Mouse (Mus musculus): ENCODE data around the gene Gm44579.
A peak's percentile ranks its signal among the peaks of the same experiment; 100 is the strongest.

Gm44579 gene

DNA sequence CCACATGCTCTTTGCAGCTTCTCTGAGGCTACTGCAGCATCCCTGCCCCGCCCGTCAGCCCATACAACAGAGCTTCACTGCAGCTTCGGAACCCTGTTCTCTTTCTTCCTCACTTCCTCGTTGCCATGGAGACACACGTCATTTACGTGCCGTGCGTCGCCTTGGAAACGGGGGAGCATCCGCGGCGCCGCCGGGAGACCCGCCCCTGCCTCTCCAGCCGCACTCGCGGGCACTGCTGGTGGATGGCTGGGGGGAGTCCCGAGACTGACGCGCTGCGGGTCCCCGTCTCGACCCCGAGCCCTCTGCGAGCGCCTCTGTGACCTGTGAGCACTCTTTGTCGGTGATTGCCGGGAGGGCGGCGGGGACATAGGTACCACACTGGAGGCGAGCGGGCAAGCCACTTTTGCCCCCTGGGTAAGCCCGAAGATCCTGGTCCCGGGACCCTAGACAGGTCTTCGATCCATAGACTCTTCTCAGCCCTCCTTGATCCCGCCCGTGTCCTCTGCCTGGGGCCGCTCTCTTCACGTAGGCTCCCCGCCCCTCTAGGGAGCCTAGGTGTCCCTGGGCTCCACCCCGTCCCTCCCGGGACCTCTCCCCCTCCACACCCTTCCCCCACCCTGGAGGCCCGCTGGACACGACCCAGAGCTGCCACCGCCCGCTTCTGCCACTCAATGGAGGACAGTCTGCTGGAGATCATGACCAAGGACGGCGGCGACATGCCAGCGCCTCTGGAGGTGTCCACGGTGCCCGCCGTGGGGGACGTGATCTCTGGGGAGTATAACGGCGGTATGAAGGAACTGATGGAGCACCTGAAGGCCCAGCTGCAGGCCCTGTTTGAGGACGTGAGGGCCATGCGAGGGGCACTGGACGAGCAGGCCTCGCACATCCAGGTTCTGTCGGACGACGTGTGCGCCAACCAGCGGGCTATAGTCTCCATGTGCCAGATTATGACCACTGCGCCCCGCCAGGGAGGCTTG is 52.8 kb downstream of the Gm44579 start:
- peak; percentile 45 to 49 for DNase-seq

DNA sequence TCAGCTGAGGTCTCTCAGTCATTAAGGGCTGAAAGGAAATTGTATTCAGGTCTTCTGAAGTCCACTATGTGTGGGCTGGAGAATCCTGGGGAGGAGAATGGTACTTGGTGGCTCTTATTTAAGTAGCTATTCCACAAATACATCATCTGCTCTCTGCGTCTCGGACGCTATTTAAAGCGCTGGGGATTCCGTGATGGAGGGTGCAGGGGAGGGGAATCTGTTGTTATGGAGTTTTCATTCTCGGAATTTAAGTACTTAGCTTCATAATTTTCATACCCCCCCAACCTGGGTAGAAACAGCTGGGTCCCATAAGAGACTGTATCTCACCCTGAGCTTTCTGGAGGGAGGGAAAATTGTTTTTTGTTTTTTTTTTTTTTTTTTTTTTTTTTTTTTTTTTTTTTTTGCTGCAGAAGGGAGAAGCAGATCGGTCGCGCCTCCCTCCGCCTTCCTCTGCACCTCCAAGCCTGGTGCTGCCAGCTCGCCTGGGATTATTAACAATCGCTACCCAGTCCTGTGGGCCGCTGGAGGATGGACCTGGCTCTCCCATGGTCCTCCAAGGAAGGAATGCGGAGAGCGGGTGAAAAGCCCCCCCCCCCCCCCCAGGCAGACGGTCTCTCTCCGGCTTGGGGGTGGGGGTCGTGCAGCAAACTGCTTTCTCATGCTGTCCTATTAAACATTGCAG is 53.7 kb downstream of the Gm44579 start, which contains the start of gene Ccdc184:
TSS of gene Ccdc184 (plus strand) at position 196 of the 682 bp plus-strand sequence.
- no peak for DNase-seq

DNA sequence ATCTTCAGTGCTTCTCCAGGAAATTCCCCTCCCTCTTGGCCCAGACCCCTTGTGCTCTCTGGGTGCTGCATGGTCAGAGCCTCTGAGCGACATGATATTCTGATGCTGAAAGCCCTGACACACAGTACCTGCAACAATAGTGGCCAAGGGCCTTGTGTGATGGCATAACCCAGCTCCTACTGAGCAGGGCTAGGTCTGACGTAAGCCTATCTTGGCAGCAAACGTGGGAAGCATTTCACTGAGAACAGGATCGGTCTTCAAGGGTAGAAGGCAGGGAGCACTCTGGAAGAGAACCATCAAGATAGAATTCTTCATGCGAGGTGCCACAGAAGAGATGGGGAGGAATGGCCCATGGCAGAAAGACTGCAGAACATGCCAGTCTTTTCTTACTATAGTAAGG is 55.3 kb downstream of the Gm44579 start, which contains the start of gene Asb8:
TSS of gene Asb8 (minus strand) at position 101 of the 400 bp plus-strand sequence.
- DNase-seq, result no peak

DNA sequence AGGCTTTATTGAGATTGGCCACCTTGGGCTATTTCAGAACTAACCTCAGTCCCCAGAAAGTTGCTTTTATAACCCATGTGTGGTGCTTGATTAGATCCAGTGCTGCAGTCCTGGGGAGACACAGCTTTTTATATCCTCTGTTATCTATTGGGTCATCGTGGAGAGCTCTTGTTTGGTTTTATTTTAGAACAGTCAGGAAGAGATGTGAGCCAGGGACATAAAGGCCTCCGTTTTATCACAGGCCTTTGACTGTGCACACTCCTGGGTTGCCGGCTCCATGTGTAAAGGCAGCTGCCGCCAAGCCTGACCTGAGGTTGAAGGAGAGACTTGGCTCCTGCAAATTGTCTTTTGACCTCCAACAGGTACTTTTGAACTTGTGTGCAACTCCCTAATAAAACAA is 58.2 kb downstream of the Gm44579 start:
- no peak for DNase-seq

DNA sequence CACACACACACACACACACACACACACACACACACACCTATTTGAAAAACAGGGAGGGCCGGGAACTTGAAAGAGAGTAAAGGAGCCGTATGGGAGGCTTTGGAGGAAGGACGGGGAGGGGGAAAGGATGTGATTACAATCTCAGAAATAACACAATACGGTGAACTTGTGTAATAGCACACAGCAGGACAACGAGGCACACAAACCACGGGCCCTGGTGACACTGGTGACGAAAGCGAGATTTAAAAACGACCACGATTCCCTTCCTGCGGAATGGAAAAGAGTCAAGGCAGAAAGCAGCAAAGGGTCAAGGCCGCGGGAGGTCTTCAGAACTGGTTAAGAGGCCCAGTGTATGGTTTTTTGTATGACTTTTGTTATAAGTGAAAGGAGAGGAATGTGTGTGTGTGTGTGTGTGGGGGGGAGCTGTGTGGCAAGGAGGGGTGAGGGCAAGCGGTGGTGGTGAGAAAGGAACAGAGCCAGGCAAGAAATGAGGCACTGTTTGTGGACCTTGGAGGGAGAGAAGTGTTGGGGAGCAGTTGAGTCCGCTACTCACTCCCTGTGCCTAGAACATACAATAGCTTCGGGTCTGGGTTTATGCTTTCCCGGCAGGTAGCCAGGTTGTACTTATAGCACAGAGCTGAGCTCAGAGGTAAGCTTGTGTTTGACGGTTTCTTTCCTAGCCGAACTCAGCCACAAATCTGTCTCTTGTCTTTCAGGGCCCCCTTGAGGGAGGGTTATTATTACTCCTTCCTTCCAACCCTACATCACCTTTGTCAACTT is 59.6 kb downstream of the Gm44579 start:
- no peak for DNase-seq

DNA sequence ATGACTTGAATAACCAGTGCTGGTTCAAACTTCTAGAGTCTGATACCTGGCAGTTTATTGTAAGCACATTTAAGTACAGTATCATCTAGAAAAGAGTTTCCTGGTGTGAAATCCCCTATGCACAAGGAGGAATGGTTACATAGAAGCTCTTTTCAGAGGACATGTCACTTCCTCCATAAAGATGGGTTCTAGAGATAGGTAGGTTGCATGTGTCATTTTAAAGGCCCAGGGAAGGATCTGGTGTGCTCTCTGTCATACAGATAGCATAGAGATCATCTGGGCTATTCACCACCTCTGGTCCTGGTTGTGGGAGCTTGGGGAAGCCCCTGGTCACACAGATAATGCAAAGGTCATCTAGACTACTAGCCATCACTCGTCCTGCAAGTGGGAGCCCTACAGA is 63.5 kb downstream of the Gm44579 start:
- DNase-seq, result no peak

DNA sequence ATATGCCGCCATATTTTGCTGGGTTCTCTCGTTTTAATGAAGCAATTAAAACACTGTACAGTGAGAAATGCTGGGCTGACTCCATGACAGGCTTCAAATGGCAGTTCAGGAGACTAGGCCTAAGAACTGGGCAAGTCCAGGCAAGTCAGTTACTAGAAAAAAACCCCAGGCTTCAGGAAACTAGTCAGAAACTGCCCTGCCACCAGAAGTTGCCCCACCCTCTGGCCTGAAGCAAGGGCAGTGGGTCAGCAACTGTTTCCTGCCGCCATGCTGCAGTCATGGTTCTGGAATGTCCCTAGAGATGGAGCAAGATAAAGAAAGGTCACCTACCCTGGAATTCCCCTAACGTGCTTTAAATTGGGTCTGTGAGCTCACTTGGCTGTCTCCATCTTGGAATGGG is 64.8 kb downstream of the Gm44579 start:
- DNase-seq, result peak in 1 of 2 experiments; percentile 23

DNA sequence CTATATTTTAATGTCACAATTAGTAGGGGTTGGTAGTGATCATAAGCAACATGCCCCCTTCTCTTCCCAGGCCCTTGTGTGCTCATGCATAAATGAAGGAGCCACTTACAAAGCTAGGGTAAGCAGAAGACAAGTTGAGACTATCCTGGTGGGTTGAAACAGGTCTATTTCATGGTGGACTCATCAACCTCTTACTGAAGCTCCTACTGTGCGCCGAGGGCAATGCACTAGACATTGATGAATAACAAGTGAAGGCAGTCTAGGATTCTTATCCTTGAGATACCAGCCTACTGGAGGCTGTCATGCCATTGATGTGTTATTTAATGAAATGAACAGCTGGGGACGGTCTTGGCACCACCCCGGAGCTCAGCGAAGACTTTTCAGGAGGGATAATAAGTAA is 65.5 kb downstream of the Gm44579 start:
- DNase-seq, result no peak

DNA sequence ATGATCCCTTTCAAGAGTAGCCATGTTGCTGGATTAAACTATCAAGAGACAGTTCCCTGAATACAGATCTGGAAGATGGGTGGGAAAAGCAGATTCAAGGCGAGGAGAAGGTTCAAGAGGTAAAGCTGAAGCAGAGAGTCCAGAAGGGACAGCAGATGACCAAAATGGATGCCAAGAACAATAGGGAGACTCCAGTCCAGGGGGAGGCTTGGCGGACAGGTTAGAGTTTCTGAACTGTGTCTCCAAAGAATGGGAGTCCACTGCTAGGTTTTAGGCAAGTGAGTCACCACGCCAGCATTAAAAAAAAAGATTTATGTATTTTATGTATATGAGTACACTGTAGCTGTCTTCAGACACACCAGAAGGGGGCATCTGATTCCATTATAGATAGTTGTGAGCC is 66.1 kb downstream of the Gm44579 start:
- no peak for DNase-seq

DNA sequence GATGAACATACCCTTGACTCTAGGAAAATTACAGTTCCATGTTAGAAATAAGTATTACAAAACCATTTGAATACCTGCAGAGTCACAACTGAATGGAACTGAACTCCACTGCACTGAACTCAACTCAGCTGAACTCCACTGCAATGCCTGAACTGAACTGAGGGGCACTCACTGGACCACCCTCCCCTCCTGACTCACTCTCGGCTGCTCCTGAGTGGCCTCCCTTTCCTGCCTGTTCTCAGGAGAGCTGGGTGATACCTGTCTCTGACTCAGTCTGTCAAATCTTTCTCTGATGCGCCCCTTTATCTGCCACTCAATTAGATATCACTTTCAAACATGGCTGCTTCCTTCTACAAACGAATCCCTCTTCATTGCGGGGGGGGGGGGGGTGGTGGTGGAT is 66.6 kb downstream of the Gm44579 start:
- DNase-seq, result no peak

DNA sequence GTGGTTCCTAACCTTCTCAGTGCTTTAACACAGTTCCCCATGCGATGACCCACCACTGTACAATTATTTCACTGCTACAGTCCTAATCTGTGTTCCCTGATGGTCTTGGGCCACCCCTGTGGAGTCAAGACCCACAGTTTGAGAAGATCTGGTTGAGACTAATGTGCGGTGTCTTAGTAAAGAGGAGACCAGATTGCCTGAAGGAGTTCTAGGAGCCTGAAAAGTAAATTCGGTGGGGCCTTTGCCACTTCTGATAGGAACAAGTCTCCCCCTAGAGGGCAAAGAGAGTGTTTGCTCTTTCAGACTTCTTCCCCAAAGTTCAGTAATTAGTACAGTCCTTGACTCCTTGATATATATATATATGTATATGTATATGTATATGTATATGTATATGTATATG is 67.2 kb downstream of the Gm44579 start:
- no peak for DNase-seq

DNA sequence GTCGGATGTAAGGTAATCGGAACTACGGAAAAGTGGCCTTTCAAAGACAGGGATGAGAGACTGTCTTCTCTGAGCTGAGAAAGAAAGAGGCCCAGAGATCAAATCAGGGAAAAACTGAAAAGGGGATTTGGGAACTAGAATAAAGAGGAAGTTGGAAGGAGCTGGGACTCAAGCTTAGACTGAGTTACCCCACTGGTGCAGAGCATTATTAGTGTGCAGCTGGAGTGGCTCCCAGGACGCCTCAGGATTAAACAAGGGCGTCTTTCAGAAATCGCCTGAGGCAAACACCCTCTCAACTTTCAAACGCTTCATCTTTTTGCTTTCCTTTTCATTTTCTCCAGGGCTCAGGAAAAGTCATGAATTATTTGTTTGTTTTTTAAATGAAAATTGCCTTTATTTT is 67.9 kb downstream of the Gm44579 start:
- DNase-seq, result no peak

DNA sequence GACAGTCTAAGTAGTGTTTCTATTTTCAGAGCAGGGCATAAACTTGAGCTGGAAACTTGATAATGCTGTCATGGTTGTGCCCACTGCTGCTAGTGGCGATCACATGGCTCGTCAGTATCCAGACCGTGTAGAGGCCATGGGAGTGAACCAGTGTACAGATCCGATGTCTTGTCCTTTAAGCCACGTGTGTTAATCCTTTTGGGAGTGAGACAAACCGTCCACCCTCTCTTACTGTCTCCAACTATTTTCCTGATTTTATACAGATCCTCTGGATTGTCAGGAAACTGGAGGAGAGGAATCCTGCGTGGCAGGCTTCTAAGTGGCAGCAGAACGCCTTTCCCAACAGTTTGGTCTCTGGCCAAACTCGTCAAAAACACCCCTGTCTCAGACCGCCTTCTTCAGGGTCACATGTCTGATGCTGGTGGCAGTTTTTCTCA is 71.6 kb downstream of the Gm44579 start:
- DNase-seq, result no peak

DNA sequence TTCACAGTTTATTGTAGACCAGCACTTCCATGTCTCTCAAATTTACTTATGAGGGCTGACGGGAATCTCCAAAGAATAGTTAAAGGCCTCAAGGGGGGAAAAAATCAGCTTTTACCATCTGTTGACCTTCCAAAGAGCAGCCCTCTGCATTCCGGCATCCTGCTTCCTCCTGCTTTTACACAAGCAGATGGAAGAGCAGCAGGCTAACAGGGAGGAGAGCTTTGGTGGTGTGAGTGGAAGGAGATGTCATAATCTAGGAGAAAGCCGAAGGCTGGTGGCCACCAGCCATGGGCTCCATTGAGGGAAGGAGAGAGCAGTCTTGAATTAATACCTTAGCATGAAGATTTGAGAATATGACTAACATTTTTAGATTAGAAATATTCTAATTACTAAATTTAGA is 72.4 kb downstream of the Gm44579 start:
- DNase-seq, result no peak

DNA sequence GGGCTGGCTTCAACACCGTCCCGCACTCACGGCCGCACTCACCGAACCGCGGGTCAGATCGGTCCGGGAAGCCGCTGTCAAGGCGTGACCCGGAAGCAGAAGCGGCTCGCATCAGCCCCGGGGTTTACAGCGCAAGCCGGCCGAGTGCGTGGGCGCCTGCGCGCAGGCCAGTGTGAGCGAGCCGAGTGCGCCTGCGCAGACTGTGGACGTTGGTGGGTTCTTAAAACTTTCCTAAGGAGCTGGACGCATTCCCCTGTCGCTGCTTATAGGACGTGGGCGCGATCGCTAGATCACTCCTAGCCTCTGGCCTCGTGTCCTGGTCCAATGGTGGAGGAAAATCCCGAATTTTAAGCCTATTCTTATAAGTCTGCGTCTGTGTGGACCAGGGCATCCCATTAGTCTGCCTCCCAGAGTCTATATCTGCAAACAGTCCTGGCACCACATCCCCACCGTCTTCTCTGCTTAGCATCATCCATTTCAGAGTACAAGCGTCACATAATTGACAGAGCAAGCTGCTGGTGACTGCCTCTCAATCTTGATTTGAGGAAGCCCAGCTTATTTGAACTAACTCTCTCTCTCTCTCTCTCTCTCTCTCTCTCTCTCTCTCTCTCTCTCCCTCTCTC is 75.1 kb downstream of the Gm44579 start:
- DNase-seq, result peak; percentile 91 to 92

DNA sequence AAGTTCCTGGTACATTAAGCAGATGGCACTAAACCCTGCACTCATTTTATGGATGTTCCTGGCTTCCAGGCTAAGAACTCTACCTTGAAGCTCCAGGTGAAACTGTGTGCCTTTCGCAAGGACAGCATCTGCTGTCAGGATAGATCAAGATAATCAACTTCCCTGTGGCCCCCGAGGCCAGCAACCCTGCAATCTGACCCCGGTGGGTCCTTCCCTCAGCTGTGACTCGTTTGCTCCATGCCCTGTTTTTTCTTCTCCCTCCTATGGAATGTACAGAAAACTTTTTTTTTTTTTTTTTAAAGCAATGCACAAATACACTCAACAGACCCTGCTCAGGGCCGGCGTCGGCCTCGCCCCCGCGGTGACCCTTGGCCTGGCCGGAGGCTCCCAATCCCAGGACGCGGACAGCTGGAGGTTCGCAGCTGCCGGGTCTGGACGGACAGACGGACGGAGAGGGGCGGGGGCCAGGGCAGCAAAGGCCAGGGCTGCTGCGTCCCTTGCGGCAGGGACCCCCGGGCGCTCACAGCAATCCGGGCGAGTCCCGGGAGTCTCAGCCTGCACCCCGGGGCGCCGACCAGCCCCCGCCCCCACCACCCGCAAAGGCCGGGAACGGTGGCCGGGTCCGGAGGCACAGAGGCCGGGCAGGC is 75.8 kb downstream of the Gm44579 start:
- peak in 1 of 2 experiments; percentile 13 for DNase-seq

DNA sequence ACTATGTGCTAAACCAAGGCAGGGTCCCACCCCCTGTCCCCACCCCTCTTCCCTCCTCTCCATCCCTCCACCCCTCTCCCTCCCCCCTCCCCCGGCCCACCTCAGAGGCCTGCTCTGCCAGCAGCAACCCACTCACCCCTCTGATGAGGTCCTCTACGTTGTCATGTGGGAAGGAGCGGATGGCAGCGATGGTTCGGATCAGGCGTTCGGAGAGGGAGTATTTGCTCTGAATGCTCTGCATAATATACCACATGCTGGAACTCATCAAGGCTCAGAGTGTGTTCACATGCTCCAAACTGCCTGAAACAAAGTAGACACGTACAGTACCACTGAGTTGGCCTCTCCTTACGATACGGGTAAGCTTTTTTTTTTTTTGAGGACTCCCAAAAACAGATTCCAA is 78.3 kb downstream of the Gm44579 start:
- no peak for DNase-seq

DNA sequence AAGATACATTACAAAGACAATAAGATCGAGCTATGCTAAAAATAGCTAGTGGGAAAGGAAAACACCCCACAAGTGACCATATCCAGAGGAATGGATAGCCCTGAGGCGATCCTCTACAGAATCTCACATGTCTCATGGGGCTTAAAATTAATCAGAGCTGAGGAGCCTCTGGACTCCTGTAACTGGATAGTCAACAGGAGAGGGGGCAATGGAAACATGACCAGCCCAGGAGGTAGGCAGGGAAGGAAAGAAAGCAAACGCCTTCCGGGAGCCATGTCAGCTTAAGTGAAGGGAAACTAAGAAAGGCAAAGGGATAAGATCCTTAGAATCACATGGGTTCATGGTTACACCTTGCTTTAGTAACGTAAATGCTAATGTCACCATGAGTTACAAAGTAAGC is 80.0 kb downstream of the Gm44579 start:
- DNase-seq, result no peak

DNA sequence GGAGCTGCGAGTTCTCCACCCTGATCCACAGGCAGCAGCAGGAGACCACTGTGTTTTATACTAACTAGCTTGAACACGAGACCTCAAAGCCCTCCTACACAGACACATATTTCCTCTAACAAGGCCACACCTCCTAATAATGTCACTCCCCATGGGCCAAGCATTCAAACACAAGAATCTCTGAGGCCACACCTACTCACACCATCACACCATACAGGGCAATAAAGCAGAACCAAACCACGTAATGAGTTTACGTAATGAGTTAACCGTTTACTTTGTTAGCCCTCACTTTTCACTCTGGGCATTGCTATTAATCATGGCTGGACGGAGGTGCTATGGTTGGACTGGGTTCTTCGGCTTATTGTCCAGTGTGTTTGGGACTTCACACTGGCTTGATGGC is 81.0 kb downstream of the Gm44579 start:
- no peak for DNase-seq

DNA sequence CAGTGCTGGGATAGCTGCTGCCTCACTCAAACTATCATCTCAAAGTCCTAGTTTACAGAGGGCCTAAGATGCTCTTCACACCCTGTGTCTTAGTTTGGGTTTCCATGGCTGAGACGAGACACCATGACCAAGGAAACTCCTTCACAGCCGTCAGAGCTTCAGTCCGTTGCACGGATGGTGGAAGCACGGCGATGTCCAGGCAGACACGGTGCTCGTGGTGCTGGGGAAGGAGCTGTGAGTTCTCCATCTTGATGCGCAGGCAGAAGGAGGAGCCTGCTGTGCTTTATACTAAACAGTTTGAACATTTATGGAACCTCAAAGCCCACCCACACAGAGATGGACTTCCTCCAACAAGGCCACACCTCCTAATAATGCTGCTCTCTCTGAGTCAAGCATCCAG is 83.9 kb downstream of the Gm44579 start:
- DNase-seq, result no peak

Measured in kidney, adult 8-10 months (tissue).